Mouse (Mus musculus): ENCODE results near the gene Fbxo39.

Fbxo39 gene

DNA sequence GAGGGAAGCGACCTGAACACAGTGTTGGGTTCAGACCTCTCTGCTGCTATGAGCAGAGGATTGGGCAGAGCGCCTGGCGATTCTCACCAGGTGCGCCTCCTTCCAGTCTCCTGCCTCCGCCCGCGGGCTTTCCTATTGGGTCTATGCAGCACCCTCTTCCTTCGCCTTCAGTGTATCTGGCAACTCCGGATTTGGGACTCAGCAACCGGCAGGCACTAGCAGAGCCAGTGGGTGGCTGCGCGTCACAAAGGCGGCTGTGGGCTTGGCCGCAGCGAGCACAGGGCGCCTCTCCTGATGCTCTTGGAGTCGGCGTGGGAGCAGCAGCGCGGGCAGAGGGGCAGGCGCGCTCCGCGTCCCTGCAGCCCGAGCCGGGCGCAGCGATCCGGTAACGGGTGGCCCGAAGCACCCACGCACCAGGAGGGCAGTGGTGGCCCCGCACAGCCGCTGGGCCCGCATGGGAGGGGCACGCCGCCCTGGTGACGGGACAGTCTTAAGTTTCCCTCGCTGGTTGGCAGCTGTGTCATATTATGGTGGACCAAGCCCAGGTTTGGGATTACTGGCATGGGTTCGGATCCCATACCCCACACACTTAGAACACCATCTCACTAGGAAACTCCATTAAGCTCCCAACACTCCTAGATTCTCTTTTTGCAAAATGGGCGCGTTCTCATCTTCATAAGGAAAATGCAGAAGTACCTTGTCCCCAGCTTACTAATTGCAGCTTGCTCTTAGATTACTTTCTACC, at the start of gene Fbxo39:
Gene Fbxo39, plus strand, starts transcription at position 294 of the 745 bp plus-strand sequence.
- DNase-seq (ENCODE audit: low spot score): no peak

DNA sequence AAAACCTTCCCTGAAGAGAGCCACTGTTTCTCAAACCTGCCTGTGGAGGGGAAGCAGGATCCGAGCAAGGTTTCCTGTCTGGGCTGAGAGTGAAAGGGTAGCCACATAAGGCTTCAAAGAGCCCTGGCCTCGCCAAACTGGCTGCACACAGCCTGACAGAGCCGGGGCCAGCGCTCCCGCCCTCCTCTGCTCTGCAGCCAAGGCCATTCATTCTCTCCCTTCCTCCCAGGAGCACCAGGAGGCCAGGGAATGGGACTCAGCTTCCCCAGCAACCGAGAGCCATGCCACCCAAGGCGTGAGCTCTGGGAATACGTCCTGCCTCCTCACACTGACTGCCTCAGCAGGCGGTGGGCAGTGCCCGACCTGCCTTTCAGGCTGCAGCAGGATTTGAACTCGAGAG, 48.8 kb upstream of the Fbxo39 start:
- DNase-seq (ENCODE audit: low spot score): no peak

DNA sequence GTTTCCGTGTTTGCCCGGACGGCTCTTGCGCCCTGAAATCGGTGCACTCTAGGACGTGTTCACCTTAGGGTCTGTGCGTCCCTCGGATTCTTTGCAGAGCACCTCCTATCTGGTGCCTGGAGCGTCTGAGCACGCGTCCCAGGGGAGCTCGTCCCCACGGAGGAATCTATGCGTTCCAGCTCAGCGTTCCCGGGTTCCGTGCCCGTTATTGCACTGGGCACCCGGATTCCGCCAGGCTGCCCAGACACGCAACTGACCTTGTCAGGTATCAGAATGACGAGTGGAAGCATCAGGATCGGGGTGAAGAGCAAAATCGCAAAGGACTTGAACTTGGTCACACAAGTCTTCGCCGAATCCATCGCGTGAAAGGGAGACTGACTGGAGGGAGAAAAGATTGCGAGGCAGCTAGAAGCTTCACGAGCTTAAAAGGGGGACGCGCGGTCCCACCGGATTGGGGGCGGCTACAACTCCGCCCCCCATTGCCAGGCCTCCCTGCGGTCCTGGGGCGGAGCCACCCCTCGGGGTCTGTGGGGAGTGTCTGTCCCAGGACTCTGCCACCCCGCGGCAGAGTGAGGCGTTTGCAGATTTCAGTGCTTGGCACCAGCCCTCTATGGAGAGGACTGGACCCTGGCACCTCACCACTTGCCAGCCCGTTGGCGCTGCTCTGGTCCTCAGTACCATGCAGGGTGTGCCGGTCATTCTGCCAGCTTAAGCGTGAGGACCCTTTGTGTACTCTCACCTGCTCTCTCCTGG, 47.9 kb upstream of the Fbxo39 start:
- peak; percentile 17 for DNase-seq (ENCODE audit: low spot score)

DNA sequence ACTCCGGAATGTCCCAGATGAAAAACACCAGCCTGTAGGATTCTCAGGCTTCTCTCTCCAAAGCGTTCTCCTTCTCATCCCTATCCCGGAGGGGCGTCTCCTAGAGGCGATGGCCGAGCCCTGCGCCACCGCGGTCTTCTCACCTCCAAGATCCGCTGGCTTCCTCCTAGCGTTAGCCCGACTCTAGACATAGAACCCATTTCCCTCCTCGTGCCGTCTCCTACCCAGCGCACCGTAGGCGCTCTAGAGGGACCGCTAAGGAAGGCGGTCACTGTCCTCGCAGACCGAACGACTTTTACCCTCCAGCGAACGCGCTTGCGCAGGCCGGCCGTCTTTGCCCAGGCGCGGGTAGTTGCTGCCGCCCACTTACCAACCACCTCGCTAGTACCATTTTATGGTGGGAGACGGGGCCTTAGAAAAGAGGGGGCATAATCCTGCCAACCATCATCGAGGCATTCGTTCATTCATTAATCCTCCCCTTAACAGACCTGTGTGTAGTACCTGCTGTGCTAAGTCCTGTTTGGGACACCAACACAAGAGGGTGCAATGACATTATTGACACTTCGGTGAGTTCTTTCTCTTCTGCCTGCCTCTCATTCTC, 47.2 kb upstream of the Fbxo39 start, which contains the start of gene Slc13a5:
Gene Slc13a5, minus strand, starts transcription at position 263 of the 601 bp plus-strand sequence.
- no peak for DNase-seq (ENCODE audit: low spot score)

DNA sequence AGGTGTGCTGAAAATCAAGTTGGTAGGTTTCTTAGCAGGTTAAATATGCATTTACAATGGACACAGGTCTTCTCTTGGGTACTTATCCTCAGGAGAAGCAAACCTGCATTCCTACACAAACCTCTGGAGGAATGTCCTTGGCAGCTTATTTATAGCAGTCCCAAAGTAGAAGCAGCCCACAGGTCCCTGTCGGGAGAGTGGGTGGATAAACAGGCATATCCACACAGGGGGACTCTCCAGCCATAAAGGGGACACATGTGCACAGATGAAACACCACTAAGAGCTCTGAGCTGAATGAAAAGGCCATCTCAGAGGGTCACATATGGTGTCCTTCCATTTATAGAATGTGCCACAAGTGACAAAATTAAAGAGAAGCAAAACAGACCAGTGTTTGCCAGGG, 42.5 kb upstream of the Fbxo39 start:
- no peak for DNase-seq (ENCODE audit: low spot score)

DNA sequence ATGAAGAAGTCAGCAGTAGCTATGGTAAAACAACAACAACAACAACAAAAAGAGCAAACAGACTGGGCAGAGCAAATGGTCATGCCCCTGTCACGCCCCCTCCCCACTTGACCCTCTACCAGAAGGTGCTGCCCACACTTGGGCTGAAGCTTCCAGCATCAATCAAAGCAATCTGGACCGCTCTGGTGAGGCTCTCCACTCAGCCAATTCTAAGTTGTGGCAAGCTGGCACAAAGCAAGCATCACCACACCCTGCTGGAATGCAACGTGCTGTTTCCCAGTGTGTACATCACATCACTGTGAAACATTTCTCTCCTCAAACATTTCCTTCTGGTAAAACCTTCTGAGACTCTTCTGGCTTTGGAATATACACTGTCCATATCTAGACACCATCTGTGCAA, 40.9 kb upstream of the Fbxo39 start:
- DNase-seq (ENCODE audit: low spot score): no peak

DNA sequence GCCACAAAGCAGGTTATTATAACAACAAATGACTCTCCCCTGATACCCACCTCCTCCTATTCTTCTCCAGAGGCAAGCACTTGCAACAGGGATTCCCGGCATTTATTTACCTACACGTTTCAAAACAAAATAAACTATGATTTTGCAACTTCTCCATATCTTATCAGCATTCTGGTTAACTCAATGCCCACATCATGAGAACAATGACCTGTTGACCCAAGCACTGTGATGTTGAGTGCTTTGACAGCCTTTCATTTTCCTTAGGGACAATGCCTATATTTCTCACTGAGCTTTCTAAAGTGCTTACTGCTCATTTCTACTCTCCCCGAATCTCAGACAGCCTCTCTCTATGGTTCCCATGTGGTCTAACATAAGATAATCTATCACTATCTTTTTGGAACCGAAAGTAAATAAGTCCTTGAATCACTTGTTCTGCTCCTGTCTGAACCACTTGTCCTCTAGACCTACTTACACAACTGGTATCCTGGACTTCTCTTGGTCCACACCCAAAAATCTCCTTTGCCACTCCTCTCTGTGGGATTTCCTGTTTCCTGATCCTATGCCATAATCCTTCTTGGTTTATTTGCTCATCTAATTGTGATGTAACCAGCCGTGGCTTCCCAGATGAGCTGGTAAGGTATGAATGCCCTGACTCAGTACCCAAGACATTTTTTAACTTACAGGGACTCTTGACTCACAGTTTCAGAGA, 32.9 kb upstream of the Fbxo39 start:
- no peak for DNase-seq (ENCODE audit: low spot score)

DNA sequence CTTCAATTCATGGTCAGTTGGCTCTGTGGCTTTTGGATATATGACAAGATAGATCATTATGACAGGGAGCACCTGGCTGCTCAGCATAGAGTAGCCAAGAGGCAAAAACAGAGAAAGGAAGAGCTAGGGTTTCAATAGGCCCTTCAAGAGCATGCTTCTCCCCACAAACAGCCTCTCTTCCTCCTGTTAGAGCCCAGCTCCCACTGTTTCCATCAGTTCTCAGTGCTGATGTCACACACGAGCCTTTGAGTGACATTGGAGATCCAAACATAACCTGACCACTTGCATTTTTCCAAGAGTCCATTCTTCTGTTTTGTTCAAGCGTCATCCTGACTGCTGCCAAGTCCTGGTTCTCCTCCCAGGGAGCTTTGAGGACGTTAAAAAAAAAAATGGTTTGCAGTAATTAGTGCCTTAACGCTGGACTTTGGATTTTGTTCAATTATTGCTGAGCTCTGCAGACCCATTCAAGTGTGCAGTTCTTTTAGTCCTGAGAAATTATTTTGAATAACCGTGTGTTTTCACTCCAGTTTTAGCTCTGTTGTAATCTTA, 32.3 kb upstream of the Fbxo39 start:
- DNase-seq (ENCODE audit: low spot score): no peak

DNA sequence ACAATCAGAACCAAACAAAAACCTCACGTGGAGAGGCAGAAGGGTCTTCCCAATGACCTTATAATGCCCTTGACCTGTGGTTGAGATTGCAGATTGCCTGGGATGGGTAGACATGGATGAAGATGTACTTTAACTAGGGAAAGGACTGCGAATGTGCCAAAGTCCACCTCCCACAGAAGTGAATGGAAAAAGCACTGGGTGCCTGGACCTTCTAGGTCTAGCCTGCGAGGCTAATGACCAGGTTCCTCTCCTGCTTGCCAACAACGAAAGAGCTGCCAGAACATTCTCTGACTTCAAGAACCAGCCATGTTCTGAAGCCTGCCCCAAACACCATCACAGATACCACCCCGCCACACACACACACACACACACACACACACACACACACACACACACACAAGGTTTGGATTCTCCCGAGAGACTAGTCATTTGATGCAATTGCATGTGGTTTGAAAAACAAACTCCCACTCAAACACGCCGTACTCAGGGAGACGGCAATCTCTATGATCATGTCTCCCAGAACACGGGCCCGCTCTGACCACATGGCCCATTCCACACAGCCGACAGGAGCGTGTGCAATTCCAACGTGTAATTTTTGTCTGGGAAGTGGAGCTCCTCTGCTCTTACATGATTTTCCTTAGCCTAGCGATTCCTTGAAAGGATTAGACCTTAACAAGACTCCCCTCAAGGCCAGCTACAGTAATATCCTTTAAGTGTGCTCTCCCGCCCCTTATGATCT, 30.6 kb upstream of the Fbxo39 start:
- DNase-seq (ENCODE audit: low spot score): no peak

DNA sequence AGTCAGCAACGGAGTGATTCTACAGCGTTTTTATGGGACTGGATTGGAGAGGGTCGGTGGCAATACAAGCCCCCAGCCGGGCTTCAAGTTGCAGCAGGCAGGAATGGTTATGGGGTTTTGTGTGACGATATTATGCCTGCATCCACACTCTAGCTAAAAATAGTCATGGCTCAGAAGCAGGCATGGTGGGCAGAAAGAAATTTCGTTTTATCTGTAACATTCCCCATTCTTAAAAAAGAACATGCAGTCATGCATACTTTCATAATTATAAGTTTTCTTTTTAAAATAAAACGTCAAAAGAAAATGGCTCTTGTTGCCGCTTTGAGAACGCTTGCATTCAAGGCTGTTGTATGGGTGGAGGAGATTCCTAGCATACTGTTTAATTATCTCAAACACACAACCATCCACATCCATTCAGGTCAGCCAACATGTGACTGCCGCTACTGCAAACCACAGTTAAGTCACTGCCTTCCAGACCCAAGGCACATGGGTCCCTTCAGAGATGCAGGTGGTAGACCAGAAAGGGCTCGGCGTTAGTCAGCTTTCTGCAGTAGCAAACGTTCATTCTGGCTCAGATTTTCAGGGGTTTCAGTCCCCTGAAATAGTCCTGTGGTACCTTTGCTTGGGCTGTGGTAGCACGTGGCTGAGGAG, 29.6 kb upstream of the Fbxo39 start:
- DNase-seq (ENCODE audit: low spot score): no peak

DNA sequence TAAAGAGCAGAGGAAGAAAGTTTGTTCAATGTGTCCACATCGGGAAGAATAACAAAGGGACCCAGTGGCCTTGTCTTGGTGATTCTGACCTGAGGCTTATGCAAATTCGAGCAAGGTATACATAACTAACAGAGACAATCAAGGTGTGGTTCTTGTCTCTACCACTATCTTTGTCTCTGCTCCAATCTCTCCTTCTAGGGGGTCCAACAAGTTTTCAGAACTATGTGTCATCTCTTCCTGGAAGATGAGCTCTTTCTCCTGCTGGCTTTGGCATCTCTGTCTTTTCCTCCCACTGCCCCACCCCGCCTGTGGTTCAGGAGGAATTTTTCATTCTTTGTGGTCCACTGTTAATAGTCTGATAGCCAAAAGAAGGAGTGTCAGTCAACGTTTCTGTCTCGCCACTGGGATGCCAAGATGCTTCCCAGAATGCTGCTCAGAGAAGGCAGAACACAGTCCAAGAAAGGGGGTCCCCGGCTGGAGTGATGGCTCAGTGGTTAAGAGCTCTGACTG, 28.2 kb upstream of the Fbxo39 start:
- DNase-seq (ENCODE audit: low spot score): no peak

DNA sequence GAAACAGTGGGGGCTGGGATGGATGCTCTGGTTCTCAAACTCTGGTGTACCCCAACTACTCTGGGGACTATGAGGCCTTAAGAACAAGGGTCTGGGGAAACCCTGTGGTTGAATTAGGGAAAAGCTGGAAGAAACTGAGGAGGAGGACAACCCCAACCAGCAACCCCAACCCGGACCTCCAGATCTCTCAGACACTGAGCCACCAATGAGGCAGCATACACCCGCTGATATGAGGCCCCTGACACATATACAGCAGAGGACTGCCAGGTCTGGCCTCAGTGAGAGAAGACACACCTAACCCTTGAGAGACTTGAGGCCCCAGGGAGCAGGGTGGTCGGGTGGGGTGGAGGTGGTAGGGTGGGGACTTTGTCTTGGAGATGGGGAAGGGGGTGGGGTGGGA, 27.6 kb upstream of the Fbxo39 start:
- DNase-seq (ENCODE audit: low spot score): no peak

DNA sequence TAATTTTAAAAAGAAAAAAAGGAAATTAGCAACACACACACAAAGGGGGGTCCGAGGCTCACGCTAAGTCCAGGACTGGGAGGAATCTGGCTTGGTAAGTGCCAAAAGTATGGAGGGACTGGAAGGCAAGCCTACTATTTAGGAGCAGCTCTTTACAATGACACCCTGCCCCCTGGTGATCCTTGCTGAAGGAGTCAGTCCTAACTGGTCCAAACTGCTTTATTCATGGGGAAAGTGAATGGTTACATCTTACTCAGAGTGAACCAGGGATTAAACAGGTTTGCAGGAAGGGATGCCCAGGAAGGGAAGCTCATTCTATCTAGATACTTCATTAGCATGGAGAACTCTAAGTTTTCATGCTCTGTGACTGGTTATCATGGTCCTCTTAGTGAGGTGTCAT, 27.1 kb upstream of the Fbxo39 start:
- DNase-seq (ENCODE audit: low spot score): no peak

DNA sequence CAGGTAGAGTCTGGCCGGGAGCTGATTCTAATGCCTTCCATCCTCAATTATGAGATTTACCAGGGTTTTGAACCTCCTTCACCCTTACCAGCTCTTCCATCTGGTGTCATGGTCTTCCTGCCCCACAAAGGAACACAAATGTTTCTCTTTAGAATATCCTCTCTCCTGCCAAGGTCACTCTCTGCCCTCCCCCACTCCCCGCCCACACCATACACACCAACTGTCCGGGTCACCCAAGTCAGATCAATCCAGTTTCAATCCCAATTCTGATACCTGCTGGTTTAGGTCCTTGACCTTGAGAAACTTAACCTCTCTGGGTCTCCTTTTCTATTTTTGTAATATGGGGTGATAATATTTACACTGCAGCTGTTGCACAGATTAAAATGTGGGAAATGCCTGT, 26.7 kb upstream of the Fbxo39 start:
- DNase-seq (ENCODE audit: low spot score): no peak

DNA sequence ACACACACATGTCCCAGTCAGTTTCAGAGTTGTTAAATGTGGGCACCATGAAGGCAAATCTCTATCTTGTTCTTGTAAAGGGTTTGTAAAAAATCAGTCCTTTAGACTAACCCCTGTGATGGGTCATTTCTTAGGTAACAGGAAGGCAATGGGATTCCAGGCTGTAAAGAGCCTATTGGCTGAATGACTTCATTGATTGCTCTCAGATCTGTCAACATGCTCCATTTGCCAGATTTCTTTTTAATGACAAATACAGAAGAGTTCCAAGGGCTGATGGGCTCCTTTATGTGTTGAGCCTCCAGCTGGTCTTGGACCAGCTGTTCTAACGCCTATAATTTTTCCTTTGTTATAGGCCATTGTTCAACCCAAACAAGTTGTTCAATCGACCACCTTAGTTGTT, 21.1 kb upstream of the Fbxo39 start:
- DNase-seq (ENCODE audit: low spot score): no peak

DNA sequence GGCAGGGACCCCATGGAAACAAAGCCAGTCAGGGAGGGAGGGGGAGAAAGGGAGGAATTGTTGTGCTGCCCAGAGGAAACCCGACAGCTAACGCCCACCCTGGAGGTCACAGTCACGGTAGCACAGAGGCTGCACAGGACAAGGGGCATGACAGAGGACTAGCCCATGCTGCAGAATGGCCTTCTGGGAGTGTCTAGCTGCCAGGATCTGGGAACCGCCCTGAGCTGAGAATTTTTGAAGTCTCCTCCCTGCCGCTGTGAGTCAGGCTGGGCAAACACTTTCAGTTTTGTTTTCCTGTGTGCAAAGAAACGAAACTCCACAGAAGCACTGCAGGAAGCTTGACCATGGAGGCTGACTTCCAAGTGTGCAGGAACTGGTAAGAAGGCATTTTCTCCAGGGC, 12.9 kb upstream of the Fbxo39 start, which contains the start of gene Xaf1:
Gene Xaf1, plus strand, starts transcription at position 296 of the 400 bp plus-strand sequence.
- peak; percentile 75 for DNase-seq (ENCODE audit: low spot score)

DNA sequence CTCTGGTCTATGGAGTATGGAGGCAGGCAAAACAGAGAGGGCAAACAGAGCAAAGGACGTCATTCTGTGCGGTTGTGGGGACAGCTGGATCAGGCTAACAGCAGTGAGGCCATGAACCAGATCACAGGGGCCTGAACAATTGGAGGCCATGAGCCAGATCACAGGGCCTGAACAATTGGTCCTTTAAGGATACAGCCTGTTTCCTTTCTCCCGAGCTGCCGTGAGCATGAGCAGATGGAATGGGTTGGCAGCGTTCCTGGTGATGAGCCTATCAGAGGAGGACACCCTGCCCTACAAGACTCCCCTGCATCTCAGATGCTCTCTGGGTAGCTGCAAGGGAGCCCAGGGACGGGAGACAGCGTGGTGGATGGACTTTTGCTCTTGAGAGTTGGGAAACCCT, 12.0 kb upstream of the Fbxo39 start:
- DNase-seq (ENCODE audit: low spot score): peak; percentile 35

DNA sequence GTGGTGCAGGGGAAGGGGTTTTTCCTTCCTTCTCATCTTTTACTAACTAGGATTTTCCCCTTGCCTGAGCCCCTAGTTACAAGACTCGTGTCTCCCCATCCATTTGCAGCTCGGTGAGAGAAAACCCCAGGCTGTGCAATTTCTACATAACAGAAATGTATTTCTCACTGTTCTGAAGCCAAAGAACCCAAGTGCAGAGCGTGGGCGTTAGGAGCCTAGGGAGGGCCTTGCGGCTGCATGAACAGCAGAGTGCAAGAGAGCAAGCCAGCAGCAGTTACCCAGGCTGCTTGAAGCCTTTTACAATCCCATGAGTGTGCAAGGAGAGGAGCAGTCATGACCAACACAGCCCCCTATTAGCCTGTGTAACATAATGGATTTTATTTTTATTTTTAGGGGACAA, 6.8 kb upstream of the Fbxo39 start:
- no peak for DNase-seq (ENCODE audit: low spot score)

DNA sequence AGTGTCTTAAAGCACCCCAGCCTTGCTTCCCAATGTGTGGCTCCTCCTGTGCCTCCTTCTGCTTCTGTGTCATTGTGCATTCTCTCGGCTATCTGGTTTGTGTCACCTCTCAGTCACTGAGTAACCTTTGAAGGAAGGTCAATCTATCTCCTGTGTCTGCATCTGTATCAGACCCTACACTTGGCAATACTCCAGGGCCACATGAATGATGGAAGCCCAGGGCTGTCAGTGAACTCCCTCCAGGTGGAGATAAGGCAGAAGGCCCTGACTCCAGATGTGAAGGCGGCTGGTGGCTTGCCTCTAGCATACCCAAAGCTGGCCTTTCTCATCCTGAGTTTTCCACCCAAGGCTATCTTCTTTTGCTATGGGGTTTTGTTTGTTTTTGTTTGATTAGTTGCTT, 5.3 kb upstream of the Fbxo39 start:
- no peak for DNase-seq (ENCODE audit: low spot score)

DNA sequence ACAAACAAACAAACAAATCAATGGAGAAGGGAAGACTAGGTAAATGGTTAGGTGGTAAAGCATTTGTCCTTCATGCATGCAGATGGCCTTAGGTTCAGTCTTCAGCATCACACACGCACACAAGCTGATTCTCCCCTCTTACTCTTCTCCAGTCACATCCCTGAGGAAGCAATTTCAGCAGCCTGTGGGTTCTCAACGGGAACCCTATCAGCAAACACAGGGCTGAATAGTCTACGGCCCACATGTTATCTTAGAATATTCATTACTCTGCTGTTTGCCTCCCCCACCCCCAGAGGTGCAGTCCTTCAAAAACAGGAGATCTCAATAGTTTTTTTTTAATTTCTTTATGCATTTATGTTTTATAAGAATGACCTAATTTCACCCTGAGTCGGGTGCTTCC, 3.8 kb upstream of the Fbxo39 start:
- DNase-seq (ENCODE audit: low spot score): no peak
